Mouse (Mus musculus) bone marrow macrophage, adult 2 months (primary cell): ENCODE results near the gene Hoxc8.

Source experiments
- CTCF ChIP-seq: IDR thresholded peaks from 2 replicates; pipeline ENCODE4 v1.5.1; 2012; ENCODE audit warnings: low read depth, mild to moderate bottlenecking, low read length, moderate library complexity
- POLR2A ChIP-seq: IDR thresholded peaks from 2 replicates; pipeline ENCODE4 v1.6.1; 2012; ENCODE audit warnings: mild to moderate bottlenecking, low read depth, low read length, borderline replicate concordance

GRCm38 (mm10) chr15:103010847-103011555 lies 20.6 kb downstream of the Hoxc8 start:
- no peak for TF ChIP-seq CTCF
- TF ChIP-seq POLR2A: no peak
